Mouse (Mus musculus) 3T3-L1 (cell line): ENCODE data around the gene Clec9a.
A peak's percentile ranks its signal among the peaks of the same experiment; 100 is the strongest.

Experiments used
- DNase-seq: peaks from one replicate; pipeline ENCODE4 v3.0.0-alpha.2; 2015; ENCODE audit warnings: low read depth, low spot score

Gene Clec9a

GRCm38 (mm10) chr6:129423734-129424072 is 15.0 kb downstream of the Clec9a start:
- DNase-seq = peak; percentile 77

- DNase-seq = no peak
Measured at GRCm38 (mm10) chr6:129425217-129425616, 16.6 kb downstream of the Clec9a start.

- no peak for DNase-seq
Measured at GRCm38 (mm10) chr6:129425812-129426211, 17.1 kb downstream of the Clec9a start.

- no peak for DNase-seq
Measured at GRCm38 (mm10) chr6:129427281-129427680, 18.6 kb downstream of the Clec9a start.

- no peak for DNase-seq
Measured at GRCm38 (mm10) chr6:129434239-129434638, 25.6 kb downstream of the Clec9a start.

GRCm38 (mm10) chr6:129436025-129436424 is 27.4 kb downstream of the Clec9a start:
- no peak for DNase-seq

GRCm38 (mm10) chr6:129438033-129438432 is 29.4 kb downstream of the Clec9a start:
- DNase-seq = no peak

GRCm38 (mm10) chr6:129449743-129450142 is 41.1 kb downstream of the Clec9a start:
- peak; percentile 94 for DNase-seq

GRCm38 (mm10) chr6:129451411-129452039 is 42.9 kb downstream of the Clec9a start, which contains the start of gene Clec1a:
Clec1a (minus strand) TSS chr6:129452000.
- DNase-seq = peak; percentile 49

- DNase-seq = no peak
Measured at GRCm38 (mm10) chr6:129471386-129471785, 62.7 kb downstream of the Clec9a start.

GRCm38 (mm10) chr6:129472627-129473026 is 64.0 kb downstream of the Clec9a start:
- no peak for DNase-seq
